Mouse (Mus musculus) left cerebral cortex, adult 18-20 months (tissue): Measurements from ENCODE around the gene Blm. TPM values are rescaled to one million over a fixed set of nuclear protein-coding genes. Genes with fewer than 3 reads are reported as not detected.

Experiments used
- DNase-seq, 2 experiments: peaks; one replicate each; pipeline ENCODE4 v3.0.0; 2021 to 2022; ENCODE audit warnings: low spot score in 2 of 2, mixed read lengths in 1 of 2
- total RNA-seq, 2 experiments: library from RNA; stranded (reverse); gene quantifications; 2 replicates each; pipeline ENCODE4 v1.2.3; 2021

Blm gene
- total RNA-seq, 2 experiments from 2014 or later: 4.4 to 4.6 TPM

- DNase-seq: peak; percentile 80 to 85
These were observed 122.6 kb downstream of the Blm start for GRCm38 (mm10) chr7:80412279-80412678.

- DNase-seq: no peak
These were observed 124.5 kb downstream of the Blm start for GRCm38 (mm10) chr7:80410380-80410779.

DNA sequence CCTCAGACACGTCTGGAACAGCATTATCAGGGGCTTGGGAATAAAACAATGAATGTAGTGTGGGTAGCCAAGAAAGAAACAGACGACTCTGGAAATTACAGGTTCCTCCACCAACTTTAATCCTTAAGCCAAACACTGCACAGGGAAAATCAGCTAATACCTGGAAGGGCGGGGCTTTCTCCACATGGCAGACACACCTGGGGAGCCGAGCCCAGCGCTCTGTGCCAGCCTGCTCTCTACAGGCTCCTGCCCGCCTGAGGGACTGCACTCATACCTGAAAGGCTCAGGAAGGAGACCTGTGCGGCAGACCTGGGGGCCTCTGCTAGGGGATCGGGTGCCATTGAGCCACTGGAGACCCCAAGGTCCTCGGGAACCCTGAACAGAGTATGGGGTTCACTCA, 127.2 kb downstream of the Blm start:
- no peak for DNase-seq

GRCm38 (mm10) chr7:80406186-80406585, 128.7 kb downstream of the Blm start:
- DNase-seq: no peak

DNA sequence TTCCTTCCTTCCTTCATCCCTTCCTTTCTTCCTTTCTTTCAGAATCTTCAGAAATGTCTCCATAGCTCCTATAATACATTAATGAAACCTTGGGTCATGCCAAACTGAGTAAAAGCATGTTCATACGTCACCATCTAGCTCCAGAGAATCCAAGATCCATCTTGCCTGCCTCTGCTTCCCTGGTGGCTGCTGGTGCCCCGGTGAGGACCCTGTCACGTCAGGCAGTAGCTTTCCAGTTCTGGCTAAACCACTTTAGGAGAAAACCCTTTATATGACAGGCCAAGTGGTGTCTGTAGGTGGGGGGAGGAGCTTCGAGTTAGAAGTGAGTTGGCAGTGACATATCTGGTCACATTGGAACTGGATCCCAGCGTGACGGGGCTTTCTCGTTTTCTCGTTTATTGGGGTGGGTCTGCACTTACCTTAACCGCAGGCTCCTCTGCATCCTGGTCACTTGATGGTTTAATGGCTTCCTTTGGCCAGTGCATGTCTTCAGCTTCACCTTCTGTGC, 129.7 kb downstream of the Blm start, which contains the start of gene Furin:
TSS of gene Furin (minus strand) at position 249 of the 508 bp plus-strand sequence.
- DNase-seq: no peak

Other genes starting within 250 kb of the Blm start
- under 1 TPM; 0.75 to 0.93 TPM for gene Prc1, start 240.7 kb downstream of the Blm start, total RNA-seq
- 10 to 100 TPM; 13.1 to 14.5 TPM for gene Rccd1, start 210.7 kb downstream of the Blm start, total RNA-seq
- gene Unc45a, start 194.1 kb downstream of the Blm start, total RNA-seq: 10 to 100 TPM; 38.0 to 40.4 TPM
- 10 to 100 TPM; 49.7 to 54.5 TPM for gene Hddc3, start 192.0 kb downstream of the Blm start, total RNA-seq
- 100 to 1,000 TPM; 147 to 153 TPM for gene Man2a2, start 163.7 kb downstream of the Blm start, total RNA-seq
- 1 to 10 TPM; 4.5 to 5.8 TPM for gene Fes, start 147.2 kb downstream of the Blm start, total RNA-seq
- gene Furin, start 129.7 kb downstream of the Blm start, total RNA-seq: 10 to 100 TPM; 37.1 to 39.9 TPM
- gene Crtc3, start 153.8 kb upstream of the Blm start, total RNA-seq: 10 to 100 TPM; 14.4 to 14.5 TPM